In genomic region chr6:10969841-10970536, GRCm38 (mm10) we compare ENCODE assay signal across 9 mouse cellular contexts.
A peak's percentile ranks its signal among the peaks of the same experiment; 100 is the strongest.
DNase-seq lines count a peak whose midpoint lies in the region; ATAC-seq and TF ChIP-seq lines count a peak whose summit lies in the region.
"Had no signal": no experiment of that assay in that cellular context is flagged by ENCODE, and none has a peak within 500 bp of the region (broad histone marks: within the 10 kb centered on the region; RNA-seq: fewer than 3 reads in every experiment).

No protein-coding gene starts in this region.

- no peak overlapping the region for H3K9ac ChIP-seq in kidney, postnatal 0 days (ENCODE audit: low read depth, low read length)
- H3K9ac ChIP-seq in forebrain, embryonic 11.5 days (ENCODE audit: low read length) = no peak overlapping the region

- no peaks in the 10 kb centered on the region for H3K9me3 ChIP-seq in kidney, postnatal 0 days (replicated peaks; ENCODE audit: low read length)
- H3K9me3 ChIP-seq in forebrain, embryonic 11.5 days (ENCODE audit: control insufficient read depth, low read length) = no peaks in the 10 kb centered on the region

- no peak for ATAC-seq in kidney, postnatal 0 days (replicated peaks; ENCODE audit: low FRiP score, low read depth)
- peak; percentile 93 for ATAC-seq in forebrain, embryonic 11.5 days (replicated peaks; ENCODE audit: low FRiP score)

- no peak overlapping the region for H3K4me3 ChIP-seq in kidney, postnatal 0 days (replicated peaks; ENCODE audit: low read depth, low read length)
- no peak overlapping the region for H3K4me3 ChIP-seq in forebrain, embryonic 11.5 days (ENCODE audit: low read depth, low read length)
- H3K4me3 ChIP-seq: erythroblast, embryonic 14.5 days had no signal

- no peak overlapping the region for H3K4me2 ChIP-seq in kidney, postnatal 0 days (ENCODE audit: low read length)
- H3K4me2 ChIP-seq in forebrain, embryonic 11.5 days (ENCODE audit: low read depth, low read length, severe bottlenecking) = peak overlapping the region; percentile 18; the same call in 1 of the 2 replicates

- no peak overlapping the region for H3K27ac ChIP-seq in kidney, postnatal 0 days
- peak overlapping the region; percentile 68 for H3K27ac ChIP-seq in forebrain, embryonic 11.5 days (ENCODE audit: low read depth, low read length)

- no peaks in the 10 kb centered on the region for H3K36me3 ChIP-seq in kidney, postnatal 0 days (ENCODE audit: insufficient read depth, low read length)
- no peaks in the 10 kb centered on the region for H3K36me3 ChIP-seq in forebrain, embryonic 11.5 days (ENCODE audit: control insufficient read depth, insufficient read depth, low read length)

- no peaks in the 10 kb centered on the region for H3K27me3 ChIP-seq in kidney, postnatal 0 days (ENCODE audit: insufficient read depth, low read length)
- H3K27me3 ChIP-seq in forebrain, embryonic 11.5 days (ENCODE audit: control insufficient read depth, insufficient read depth, low read length) = no peaks in the 10 kb centered on the region

- WGBS in kidney, postnatal 0 days = 33% methylated on average over 7 of the region's 7 CpGs
- 16% methylated on average over 7 of the region's 7 CpGs for WGBS in forebrain, embryonic 11.5 days

- TF ChIP-seq CTCF in kidney, postnatal 0 days (IDR thresholded peaks at IDR 0.05; ENCODE audit: low read depth) = no peak

- H3K4me1 ChIP-seq in kidney, postnatal 0 days (replicated peaks; ENCODE audit: insufficient read depth, low read length) = no peaks in the 10 kb centered on the region
- H3K4me1 ChIP-seq in forebrain, embryonic 11.5 days (replicated peaks; ENCODE audit: control insufficient read depth, insufficient read depth, low read length) = peaks cover 6% of the 10 kb centered on the region; the same call in 1 of the 2 replicates

- DNase-seq in kidney, postnatal 0 days (ENCODE audit: low spot score) = peak; percentile 22
- DNase-seq in kidney, adult 18-20 months = no peak
- peak; percentile 69 for DNase-seq in forebrain, embryonic 11.5 days (ENCODE audit: low spot score)
- DNase-seq in layer of hippocampus, adult 9-11 months = peak; percentile 68
- peak; percentile 29 for DNase-seq in neural tube, embryonic 10.5 days (ENCODE audit: extremely low spot score, low spot score)
- no peak for DNase-seq in spleen, adult 12 weeks (ENCODE audit: low spot score)
- DNase-seq in kidney, postnatal 36 days = no peak
- DNase-seq in lung, postnatal 10 days = no peak

Comparison
In these comparisons a context has a peak if more than half of its experiments do, and no peak if none do; other contexts are left out.
1. DNase-seq: peak in kidney, postnatal 0 days (single experiment), forebrain, embryonic 11.5 days (single experiment), layer of hippocampus, adult 9-11 months (single experiment) and neural tube, embryonic 10.5 days (single experiment); none in kidney, adult 18-20 months (single experiment), spleen, adult 12 weeks (single experiment), kidney, postnatal 36 days (0 of 2) and lung, postnatal 10 days (single experiment).